Mouse (Mus musculus) neural tube, embryonic 13.5 days (tissue): Measurements from ENCODE around the gene Tmem123. TPM values are rescaled to one million over a fixed set of nuclear protein-coding genes. Genes with fewer than 3 reads are reported as not detected.

Experiments
- ATAC-seq: fragments of 200-750 bp; cut with Nextera tagmentation; 2 replicates; pipeline ENCODE4 v1.8.0; 2017; ENCODE audit warnings: low read depth, mild to moderate bottlenecking, moderate TSS enrichment, moderate library complexity
- H3K27ac ChIP-seq: fragments of 300-500 bp; sonication (generic); replicated peaks from 2 replicates; pipeline ENCODE4 v1.5.1; 2015; ENCODE audit warnings: moderate library complexity, mild to moderate bottlenecking, inconsistent platforms
- H3K27me3 ChIP-seq: fragments of 300-500 bp; sonication (generic); 2 replicates; pipeline ENCODE4 v1.6.1; 2015; ENCODE audit warnings: mild to moderate bottlenecking, inconsistent platforms
- H3K36me3 ChIP-seq: fragments of 300-500 bp; sonication (generic); 2 replicates; pipeline ENCODE4 v1.6.1; 2015; ENCODE audit warnings: mild to moderate bottlenecking, inconsistent platforms
- H3K4me1 ChIP-seq: fragments of 300-500 bp; sonication (generic); replicated peaks from 2 replicates; pipeline ENCODE4 v1.6.1; 2015; ENCODE audit warnings: inconsistent platforms
- H3K4me2 ChIP-seq: fragments of 300-500 bp; sonication (generic); 2 replicates; pipeline ENCODE4 v1.6.1; 2015; ENCODE audit warnings: inconsistent platforms, mild to moderate bottlenecking, moderate library complexity
- H3K4me3 ChIP-seq: fragments of 300-500 bp; sonication (generic); 2 replicates; pipeline ENCODE4 v1.5.1; 2015; ENCODE audit warnings: mild to moderate bottlenecking, inconsistent platforms
- H3K9ac ChIP-seq: fragments of 300-500 bp; sonication (generic); 2 replicates; pipeline ENCODE4 v1.6.1; 2015; ENCODE audit warnings: moderate library complexity, mild to moderate bottlenecking, inconsistent platforms
- H3K9me3 ChIP-seq: fragments of 300-500 bp; sonication (generic); 2 replicates; pipeline ENCODE4 v1.6.1; 2016; ENCODE audit warnings: inconsistent platforms
- WGBS: fragments of 180-500 bp; shearing (Covaris S2); methylation state at CpG from one replicate; pipeline ENCODE4 v1.1.7; 2015; 5-methylcytosine and 5-hydroxymethylcytosine counted together
- microRNA-seq: library from miRNA; unstranded; fragments of <30 nt; microRNA quantifications from one replicate; pipeline ENCODE4, GENCODE M21; 2016
- polyA plus RNA-seq: library from polyadenylated mRNA; unstranded; fragments of >200 nt; fragmentation: Nextera tagmentation; extraction: Ambion mirVana; gene quantifications from 2 replicates; pipeline ENCODE4 v1.2.1, GENCODE M21; 2015

Gene Tmem123
- polyA plus RNA-seq, 1 experiment from 2014 or later, result 30.4 TPM

- peaks cover 20% of the 10 kb centered on the region for H3K36me3 ChIP-seq
- H3K27ac ChIP-seq, result peak overlapping the region; percentile 98
- H3K27me3 ChIP-seq, result no peaks in the 10 kb centered on the region
- H3K9me3 ChIP-seq, result no peaks in the 10 kb centered on the region
- peak overlapping the region; percentile 81 for H3K9ac ChIP-seq
- H3K4me2 ChIP-seq, result peak overlapping the region; percentile 70
- H3K4me3 ChIP-seq, result peak overlapping the region; percentile 58
- WGBS, result under 1% methylated on average over 16 of the region's 16 CpGs
- peaks cover 48% of the 10 kb centered on the region for H3K4me1 ChIP-seq
- peak; percentile 65 for ATAC-seq
These were observed 72.5 kb downstream of the Tmem123 start for GRCm38 (mm10) chr9:7836331-7836730.

DNA sequence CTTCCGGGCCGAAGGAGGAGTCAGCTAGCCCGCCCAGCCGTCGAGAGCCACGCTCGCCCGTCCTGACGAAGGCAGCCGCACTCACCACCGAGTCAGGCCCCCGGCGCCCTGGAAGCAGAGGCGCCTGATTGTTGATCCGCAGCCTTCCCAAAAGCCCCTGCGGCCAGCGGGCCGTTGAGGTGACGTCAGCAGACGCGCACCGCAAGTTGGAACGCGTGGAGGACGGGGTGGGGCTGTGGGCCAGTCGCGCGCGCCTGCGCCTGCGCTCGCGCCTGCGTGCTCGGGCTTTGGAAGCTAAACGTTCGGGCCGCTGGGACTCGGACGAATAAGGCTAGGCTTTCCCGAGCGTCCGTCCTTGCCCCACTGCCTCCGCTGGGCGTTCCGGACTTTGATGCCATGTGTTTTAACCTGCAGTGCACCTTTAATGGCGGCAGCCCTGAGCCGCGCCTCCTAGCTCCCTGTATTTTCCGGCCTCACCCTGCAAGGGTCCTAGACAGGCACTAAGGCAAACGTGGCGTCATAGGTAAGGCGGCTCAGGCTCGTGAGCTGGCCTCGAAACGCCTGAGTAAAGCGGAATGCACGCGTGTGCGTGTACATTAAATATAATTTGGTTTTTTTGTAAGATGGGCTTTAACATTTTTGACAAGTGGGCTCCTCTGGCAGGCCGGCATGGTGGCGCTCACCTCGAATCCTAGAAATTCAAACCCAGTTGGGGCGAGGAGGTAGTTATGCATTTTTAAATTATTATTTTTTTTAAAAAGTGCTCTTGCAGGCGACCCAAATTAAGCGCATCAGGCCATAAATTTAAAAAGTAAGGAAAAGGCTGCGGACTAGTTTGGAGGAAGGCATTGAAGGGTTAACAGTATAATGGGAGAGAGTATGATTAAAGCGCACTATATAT lies 73.3 kb downstream of the Tmem123 start, which contains the start of gene Birc2:
Birc2 (minus strand) TSS at position 160 of the 901 bp plus-strand sequence.
- peaks cover 19% of the 10 kb centered on the region for H3K36me3 ChIP-seq
- peak; percentile 98 for ATAC-seq
- no peaks in the 10 kb centered on the region for H3K9me3 ChIP-seq
- H3K4me1 ChIP-seq, result peaks cover 40% of the 10 kb centered on the region
- peak within 1 kb of the TSS; percentile 58 for H3K4me3 ChIP-seq
- peak within 1 kb of the TSS; percentile 98 for H3K27ac ChIP-seq
- no peaks in the 10 kb centered on the region for H3K27me3 ChIP-seq
- H3K4me2 ChIP-seq, result peak within 1 kb of the TSS; percentile 70
- peak within 1 kb of the TSS; percentile 81 for H3K9ac ChIP-seq
- WGBS, result under 1% methylated on average over 68 of the region's 68 CpGs

GRCm38 (mm10) chr9:7837806-7838440 lies 74.1 kb downstream of the Tmem123 start:
- peak overlapping the region; percentile 98 for H3K27ac ChIP-seq
- peaks cover 13% of the 10 kb centered on the region for H3K36me3 ChIP-seq
- 14% methylated on average over 14 of the region's 14 CpGs for WGBS

GRCm38 (mm10) chr9:7841221-7841620 lies 77.4 kb downstream of the Tmem123 start:
- Histone ChIP-seq H3K9ac (no peak overlapping the region), H3K36me3 (no peaks in the 10 kb centered on the region), H3K27ac (no peak overlapping the region), H3K9me3 (no peaks in the 10 kb centered on the region), H3K4me2 (no peak overlapping the region), H3K4me1 (0 out of 2 replicates have a peak, but pooled peaks cover 5% of the 10 kb centered on the region), H3K27me3 (no peaks in the 10 kb centered on the region), H3K4me3 (no peak overlapping the region)
- WGBS, result 53% methylated on average over 6 of the region's 6 CpGs
- ATAC-seq, result no peak

More at GRCm38 (mm10) chr9:7837806-7838440, 74.1 kb downstream of the Tmem123 start:
- no peaks in the 10 kb centered on the region for H3K9me3 ChIP-seq
- peak overlapping the region; percentile 58 for H3K4me3 ChIP-seq
- peak overlapping the region; percentile 70 for H3K4me2 ChIP-seq
- H3K27me3 ChIP-seq, result no peaks in the 10 kb centered on the region
- H3K4me1 ChIP-seq, result peaks cover 32% of the 10 kb centered on the region
- ATAC-seq, result peak; percentile 34
- H3K9ac ChIP-seq, result peak overlapping the region; percentile 81

Small RNA genes within 50 kb of the gene (microRNA-seq; reads per million reads assigned to microRNA genes)
- gene Mir5618, result 2.2 reads per million, percentile 8 among the genes with 10 or more reads in this experiment

Other genes with a start within 250 kb of the Tmem123 start
- gene Mmp8, start 205.6 kb upstream of the Tmem123 start, polyA plus RNA-seq, result 0.19 and 0.53 TPM in 2 replicates
- not detected in 2 replicates for gene Mmp27, start 192.6 kb upstream of the Tmem123 start, polyA plus RNA-seq
- not detected in 2 replicates for gene Mmp20, start 135.8 kb upstream of the Tmem123 start, polyA plus RNA-seq
- gene Mmp7, start 72.0 kb upstream of the Tmem123 start, polyA plus RNA-seq, result not detected in 2 replicates
- gene Birc2, start 73.0 kb downstream of the Tmem123 start, polyA plus RNA-seq, result 38.6 and 44.4 TPM in 2 replicates
- gene Birc3, start 109.1 kb downstream of the Tmem123 start, polyA plus RNA-seq, result 2.3 and 3.1 TPM in 2 replicates
- gene Yap1, start 240.6 kb downstream of the Tmem123 start, polyA plus RNA-seq, result 11.5 and 12.0 TPM in 2 replicates